Mouse (Mus musculus) ES-E14 (cell line): ENCODE results near the gene Mrpl48. TPM values are rescaled to one million over a fixed set of nuclear protein-coding genes. Genes with fewer than 3 reads are reported as not detected.

Experiments
- DNase-seq: peaks from one replicate; pipeline ENCODE4 v3.0.0-alpha.2; 2013; ENCODE audit warnings: low read depth, low spot score
- H3K27ac ChIP-seq: 2 replicates; pipeline ENCODE4 v1.5.1; 2012; ENCODE audit warnings: low read depth, mild to moderate bottlenecking, low read length, moderate library complexity, mixed read lengths; ENCODE audit not compliant: poor library complexity, insufficient read depth, severe bottlenecking
- H3K36me3 ChIP-seq: 2 replicates; pipeline ENCODE4 v1.6.1; 2012; ENCODE audit warnings: mild to moderate bottlenecking, low read length, moderate library complexity, mixed read lengths; ENCODE audit not compliant: control insufficient read depth, poor library complexity, insufficient read depth, severe bottlenecking
- H3K4me1 ChIP-seq, 2 experiments: fragments of 150-350 bp in 1 of 2; sonication (generic) in 1 of 2; 2 replicates each; pipeline ENCODE4 v1.6.1; 2012; ENCODE audit warnings: low read length in 2 of 2, mild to moderate bottlenecking in 1 of 2, mixed read lengths in 1 of 2; ENCODE audit not compliant: control insufficient read depth in 2 of 2, insufficient read depth in 2 of 2, poor library complexity in 1 of 2
- H3K4me3 ChIP-seq, 2 experiments: fragments of 150-350 bp in 1 of 2; sonication (generic) in 1 of 2; 2 replicates each; pipeline ENCODE4 v1.5.1; 2012; ENCODE audit warnings: low read length in 2 of 2, low read depth in 1 of 2, mild to moderate bottlenecking in 1 of 2, mixed read lengths in 1 of 2; ENCODE audit not compliant: insufficient read depth in 1 of 2, poor library complexity in 1 of 2, severe bottlenecking in 1 of 2
- H3K9ac ChIP-seq: 2 replicates; pipeline ENCODE4 v1.6.1; 2012; ENCODE audit warnings: low read depth, mild to moderate bottlenecking, low read length, mixed read lengths; ENCODE audit not compliant: poor library complexity, insufficient read depth, severe bottlenecking
- H3K9me3 ChIP-seq: fragments of 150-350 bp; sonication (generic); 2 replicates; pipeline ENCODE4 v1.6.1; 2012; ENCODE audit warnings: low read depth, mild to moderate bottlenecking, low read length; ENCODE audit not compliant: control insufficient read depth, insufficient read depth
- CHD2 ChIP-seq: IDR thresholded peaks from 2 replicates; pipeline ENCODE4 v1.6.1; 2014; ENCODE audit warnings: mild to moderate bottlenecking, low read depth, low read length, inconsistent platforms
- HCFC1 ChIP-seq: IDR thresholded peaks from 2 replicates; pipeline ENCODE4 v1.6.1; 2012; ENCODE audit warnings: low read length, inconsistent platforms, borderline replicate concordance; ENCODE audit not compliant: insufficient read depth
- MAFK ChIP-seq: IDR thresholded peaks from 2 replicates; pipeline ENCODE4 v1.6.1; 2014; ENCODE audit warnings: mild to moderate bottlenecking, low read depth, low read length, inconsistent platforms; ENCODE audit not compliant: insufficient read depth
- ZC3H11A ChIP-seq: IDR thresholded peaks from 2 replicates; pipeline ENCODE4 v1.6.1; 2012; ENCODE audit warnings: low read depth, mild to moderate bottlenecking, inconsistent platforms, low read length, borderline replicate concordance
- ZNF384 ChIP-seq: IDR thresholded peaks from 2 replicates; pipeline ENCODE4 v1.6.1; 2012; ENCODE audit warnings: low read depth, low read length, inconsistent platforms
- in situ Hi-C, 2 experiments: fragments of 600-800 bp; cut with MboI; formaldehyde crosslinking; loops; one replicate each; pipeline ENCODE4 v1.15.1; 2025; ENCODE audit warnings: low sequenced_read_pairs in 2 of 2, inconsistent platforms in 1 of 2; ENCODE audit not compliant: unreplicated experiment in 2 of 2
- total RNA-seq: library from RNA; depleted of rRNA; stranded (reverse); fragments of 300-350 nt; gene quantifications from 2 replicates; pipeline ENCODE4 v1.2.3, GENCODE M21; 2012

The Mrpl48 gene
- total RNA-seq, 1 experiment: 30.9 TPM

DNA sequence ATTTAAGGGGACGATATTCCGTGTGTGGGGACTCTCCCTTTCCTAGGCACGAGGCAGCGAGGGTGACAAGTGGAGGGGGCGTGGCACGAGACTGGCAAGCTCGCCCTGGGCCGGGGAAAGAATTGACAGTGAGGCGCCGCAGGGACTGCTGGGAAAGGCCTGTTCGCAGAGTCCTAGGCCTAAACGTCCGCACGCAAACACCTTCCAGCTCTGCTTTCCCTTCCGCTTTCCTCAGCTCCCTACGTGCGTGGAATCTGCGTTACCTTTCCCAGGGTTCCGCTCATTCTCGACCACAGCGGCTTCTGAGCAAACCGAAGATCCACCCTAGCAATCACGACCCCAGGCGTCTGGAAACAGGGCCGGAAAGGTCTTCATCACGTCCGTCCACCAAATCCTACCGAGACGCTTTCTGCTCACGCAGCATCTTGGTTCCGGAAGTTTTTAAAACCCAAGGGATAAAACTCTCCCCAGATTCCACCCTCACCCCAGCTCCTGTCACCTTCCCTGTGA lies 25.3 kb downstream of the Mrpl48 start:
- peak overlapping the region; percentile 98 for H3K9ac ChIP-seq
- TF ChIP-seq ZNF384 (no peak), CHD2 (0 out of 2 replicates have a peak, but pooled peaks have one; percentile 20), ZC3H11A (no peak), MAFK (0 out of 2 replicates have a peak, but pooled peaks have one; percentile 10), HCFC1 (peak; percentile 83)
- H3K27ac ChIP-seq: peak overlapping the region; percentile 61; the same call in 1 of the 2 replicates
- in situ Hi-C loops: no loop called here
- H3K36me3 ChIP-seq: no peaks in the 10 kb centered on the region
- peak overlapping the region; percentile 86 to 89 for H3K4me3 ChIP-seq
- no peaks in the 10 kb centered on the region for H3K9me3 ChIP-seq
- DNase-seq: peak; percentile 92
- H3K4me1 ChIP-seq: peaks cover 0 to 2% of the 10 kb centered on the region in 2 experiments; a peak in 1 of 4 replicates

DNA sequence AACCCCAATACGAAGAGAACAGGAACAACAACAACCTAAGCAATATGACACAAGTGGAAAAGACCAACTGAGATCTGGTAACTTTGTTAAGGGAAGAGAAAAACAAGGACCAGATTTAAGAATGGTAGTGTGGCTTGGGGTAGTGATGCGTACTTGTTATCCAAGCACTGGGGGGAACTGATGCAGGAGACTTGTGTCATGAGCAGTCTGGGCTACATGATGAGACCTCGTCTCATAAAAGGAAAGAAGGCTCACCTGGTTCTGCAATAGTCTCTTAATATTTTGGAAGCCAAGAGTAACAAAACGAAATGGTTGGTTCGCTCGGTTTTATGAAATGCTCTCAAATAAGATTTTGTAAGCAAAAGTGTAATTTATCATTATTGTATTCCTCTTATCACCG lies 25.9 kb downstream of the Mrpl48 start:
- in situ Hi-C loops: no loop called here
- Histone ChIP-seq H3K4me1 (peaks cover 0 to 2% of the 10 kb centered on the region in 2 experiments; a peak in 1 of 4 replicates), H3K4me3 (peak overlapping the region; percentile 86 to 89; a peak in 2 of 4 replicates), H3K9me3 (no peaks in the 10 kb centered on the region), H3K9ac (no peak overlapping the region), H3K27ac (no peak overlapping the region), H3K36me3 (no peaks in the 10 kb centered on the region)
- TF ChIP-seq ZNF384 (no peak), MAFK (no peak), HCFC1 (no peak), CHD2 (no peak), ZC3H11A (no peak)
- no peak for DNase-seq

DNA sequence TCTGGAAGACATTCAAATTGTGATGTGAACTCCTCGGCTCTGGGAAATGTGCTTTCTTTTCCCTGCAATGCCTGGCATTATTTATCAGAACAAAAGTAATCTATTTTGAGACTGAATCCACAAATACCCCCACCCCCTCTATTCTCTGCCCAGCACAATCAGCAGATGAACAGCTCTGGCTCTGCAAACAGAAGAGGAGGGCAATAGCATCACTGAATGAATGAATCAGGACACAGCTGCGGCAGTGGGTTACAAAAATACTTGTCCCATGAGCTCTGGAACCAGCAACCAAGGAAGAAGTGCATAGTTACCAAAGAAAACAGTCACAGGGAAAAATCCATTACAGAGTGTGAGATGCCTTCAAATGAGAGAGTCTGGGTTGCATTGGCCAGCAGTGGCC lies 29.3 kb downstream of the Mrpl48 start:
- in situ Hi-C loops: no loop called here
- no peaks in the 10 kb centered on the region for H3K9me3 ChIP-seq
- H3K9ac ChIP-seq: no peak overlapping the region
- DNase-seq: no peak
- no peak overlapping the region for H3K4me3 ChIP-seq
- no peaks in the 10 kb centered on the region for H3K36me3 ChIP-seq
- peaks cover 0 to 2% of the 10 kb centered on the region in 2 experiments; a peak in 1 of 4 replicates for H3K4me1 ChIP-seq
- TF ChIP-seq CHD2 (no peak), ZNF384 (no peak), ZC3H11A (no peak), MAFK (no peak), HCFC1 (no peak)
- H3K27ac ChIP-seq: no peak overlapping the region

DNA sequence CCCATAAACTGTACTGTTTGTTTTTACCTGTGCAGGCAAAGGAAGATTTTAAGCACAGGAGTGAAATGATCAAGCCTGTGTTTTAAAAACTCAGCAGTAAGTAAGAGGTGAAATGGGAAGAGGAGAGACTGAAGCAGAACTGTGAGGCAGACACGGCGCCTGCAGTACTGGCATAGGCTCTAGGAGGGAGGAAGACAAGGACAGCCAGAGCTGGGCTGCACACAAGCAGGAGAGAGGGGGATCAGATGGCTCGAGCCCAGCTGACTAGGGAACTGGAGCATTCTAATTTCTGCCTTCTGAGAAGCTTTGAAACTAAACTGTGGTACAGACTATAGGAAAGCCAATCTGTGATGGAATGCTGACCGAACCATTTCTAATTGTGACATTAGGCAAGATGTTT lies 35.4 kb downstream of the Mrpl48 start:
- TF ChIP-seq CHD2 (no peak), MAFK (no peak), ZNF384 (no peak)
- no peaks in the 10 kb centered on the region for H3K4me1 ChIP-seq
- no peak overlapping the region for H3K9ac ChIP-seq
- no peak overlapping the region for H3K4me3 ChIP-seq
- H3K27ac ChIP-seq: no peak overlapping the region
- no peaks in the 10 kb centered on the region for H3K9me3 ChIP-seq
- no peak for DNase-seq
- H3K36me3 ChIP-seq: no peaks in the 10 kb centered on the region
- in situ Hi-C loops: no loop called here

DNA sequence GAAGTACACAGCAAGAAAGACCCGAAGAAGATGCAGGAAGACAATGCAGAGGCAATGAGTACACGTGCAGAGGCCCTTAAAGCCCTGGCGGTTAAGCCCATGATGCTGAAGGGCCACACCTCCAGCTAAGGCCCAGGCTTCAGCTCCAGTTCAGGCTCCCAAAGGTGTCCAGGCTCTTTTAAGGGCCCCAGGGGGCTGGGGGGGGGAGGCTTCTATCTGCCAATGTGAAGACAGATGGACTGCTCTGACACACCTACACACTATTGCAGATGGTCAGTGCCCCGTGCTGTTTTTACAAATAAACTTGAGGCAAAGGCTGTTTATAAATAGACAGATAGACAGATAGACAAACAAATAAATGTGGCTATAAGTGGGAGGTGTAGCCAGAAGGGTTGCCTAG lies 36.0 kb downstream of the Mrpl48 start:
- DNase-seq: no peak
- no peak for TF ChIP-seq MAFK
- TF ChIP-seq CHD2: no peak
- Histone ChIP-seq H3K4me1 (no peaks in the 10 kb centered on the region), H3K9ac (no peak overlapping the region), H3K27ac (no peak overlapping the region), H3K36me3 (no peaks in the 10 kb centered on the region), H3K9me3 (no peaks in the 10 kb centered on the region), H3K4me3 (no peak overlapping the region)
- in situ Hi-C loops: no loop called here
